Mouse (Mus musculus): ENCODE measurements at regions not wholly inside any gene's neighbourhood (a gene's known extent, or its start where the extent isn't known, plus 50 kb on each side); places are given as distances from the start of the nearest gene placed in this dataset.

- TF ChIP-seq EP300 (IDR thresholded peaks at IDR 0.05; ENCODE audit: low read depth) (no peak), CTCF (IDR thresholded peaks at IDR 0.05; ENCODE audit: low read depth) (no peak)
Observed at GRCm38 (mm10) chr2:174020447-174020846, 55.7 kb upstream of the Stx16 start.

Measured in liver, embryonic 14.5 days (tissue).